16 mouse cellular contexts compared by ENCODE assay signal in the genomic region with DNA sequence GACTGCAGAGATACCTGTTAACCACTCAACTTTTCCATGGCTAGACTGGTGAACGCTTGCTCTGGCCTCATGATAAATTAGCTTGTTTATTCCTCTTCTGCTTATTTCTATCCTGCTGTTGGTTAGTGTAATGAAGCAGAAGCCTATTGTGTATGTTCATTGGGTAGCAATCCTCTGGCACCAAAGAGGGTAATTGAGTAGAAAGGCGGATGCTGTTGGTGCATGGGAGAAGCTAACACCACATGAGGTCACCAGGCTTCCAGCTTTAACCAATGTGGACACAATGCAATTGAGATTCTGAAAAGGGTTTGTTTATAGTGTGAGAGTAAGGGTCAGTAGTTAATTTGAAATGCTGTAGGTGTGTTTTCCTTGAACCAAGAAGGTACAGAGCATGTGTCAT. TPM values are rescaled to one million over a fixed set of nuclear protein-coding genes. Genes with fewer than 3 reads are reported as not detected.
DNase-seq lines count a peak whose midpoint lies in the region; ATAC-seq lines count a peak whose summit lies in the region.
"Had no signal": no experiment of that assay in that cellular context is flagged by ENCODE, and none has a peak within 500 bp of the region (broad histone marks: within the 10 kb centered on the region; RNA-seq: fewer than 3 reads in every experiment).

No protein-coding gene starts in this region.

- H3K27me3 ChIP-seq in midbrain, embryonic 12.5 days: no peaks in the 10 kb centered on the region
- H3K27me3 ChIP-seq in midbrain, embryonic 10.5 days (ENCODE audit: low read depth, poor library complexity, severe bottlenecking): no peaks in the 10 kb centered on the region
- H3K27me3 ChIP-seq in embryonic facial prominence, embryonic 10.5 days (replicated peaks; ENCODE audit: low read depth, poor library complexity, severe bottlenecking): peaks cover 3% of the 10 kb centered on the region; the same call in 1 of the 2 replicates
- H3K27me3 ChIP-seq in hindbrain, embryonic 12.5 days: no peaks in the 10 kb centered on the region
- H3K27me3 ChIP-seq: CH12.LX had no signal

- H3K9ac ChIP-seq in midbrain, embryonic 12.5 days (replicated peaks): no peak overlapping the region
- H3K9ac ChIP-seq in hindbrain, embryonic 12.5 days: no peak overlapping the region

- 38% methylated on average over 2 of the region's 2 CpGs for WGBS in midbrain, embryonic 12.5 days
- 31% methylated on average over 2 of the region's 2 CpGs for whole genome bisulfite sequencing in midbrain, embryonic 10.5 days
- 50% methylated on average over 2 of the region's 2 CpGs for WGBS in embryonic facial prominence, embryonic 10.5 days
- 33% methylated on average over 2 of the region's 2 CpGs for WGBS in hindbrain, embryonic 12.5 days

- no peaks in the 10 kb centered on the region for H3K36me3 ChIP-seq in midbrain, embryonic 12.5 days
- H3K36me3 ChIP-seq in midbrain, embryonic 10.5 days: peaks cover 12% of the 10 kb centered on the region
- H3K36me3 ChIP-seq in embryonic facial prominence, embryonic 10.5 days (replicated peaks): no peaks in the 10 kb centered on the region
- H3K36me3 ChIP-seq in hindbrain, embryonic 12.5 days: no peaks in the 10 kb centered on the region
- H3K36me3 ChIP-seq: heart, embryonic 10.5 days had no signal

- ATAC-seq in midbrain, embryonic 12.5 days (ENCODE audit: low FRiP score, low read depth): peak; percentile 82
- peak; percentile 91 for ATAC-seq in hindbrain, embryonic 12.5 days (ENCODE audit: low FRiP score)

- no peak for DNase-seq in midbrain, embryonic 10.5 days (ENCODE audit: low spot score)
- peak; percentile 12 for DNase-seq in embryonic facial prominence, embryonic 10.5 days (ENCODE audit: low spot score)
- DNase-seq in retina, postnatal 1 day: peak; percentile 95
- DNase-seq in ovary, postnatal 10 days (ENCODE audit: low spot score): no peak
- DNase-seq in kidney, adult 9 months: no peak
- DNase-seq: adrenal gland, postnatal 10 days; cerebellum, adult 11 months; liver; lung, postnatal 10 days; right cerebral cortex, postnatal 14 days had no signal

- no peak overlapping the region for H3K4me2 ChIP-seq in midbrain, embryonic 12.5 days (replicated peaks)
- H3K4me2 ChIP-seq in hindbrain, embryonic 12.5 days (replicated peaks): no peak overlapping the region

- H3K4me3 ChIP-seq in midbrain, embryonic 12.5 days: no peak overlapping the region
- no peak overlapping the region for H3K4me3 ChIP-seq in midbrain, embryonic 10.5 days
- H3K4me3 ChIP-seq in embryonic facial prominence, embryonic 10.5 days: no peak overlapping the region
- no peak overlapping the region for H3K4me3 ChIP-seq in hindbrain, embryonic 12.5 days
- H3K4me3 ChIP-seq: heart, embryonic 10.5 days; left cerebral cortex, adult 2 months had no signal

- peaks cover 9% of the 10 kb centered on the region; the same call in 1 of the 2 replicates for H3K4me1 ChIP-seq in midbrain, embryonic 12.5 days
- H3K4me1 ChIP-seq in midbrain, embryonic 10.5 days: peaks cover 21% of the 10 kb centered on the region
- peaks cover 15% of the 10 kb centered on the region for H3K4me1 ChIP-seq in embryonic facial prominence, embryonic 10.5 days
- H3K4me1 ChIP-seq in hindbrain, embryonic 12.5 days: peaks cover 7% of the 10 kb centered on the region
- H3K4me1 ChIP-seq: heart, embryonic 10.5 days had no signal

- no peaks in the 10 kb centered on the region for H3K9me3 ChIP-seq in midbrain, embryonic 12.5 days
- H3K9me3 ChIP-seq in midbrain, embryonic 10.5 days (replicated peaks): no peaks in the 10 kb centered on the region
- no peaks in the 10 kb centered on the region for H3K9me3 ChIP-seq in embryonic facial prominence, embryonic 10.5 days
- no peaks in the 10 kb centered on the region for H3K9me3 ChIP-seq in hindbrain, embryonic 12.5 days (replicated peaks)
- H3K9me3 ChIP-seq: heart, embryonic 10.5 days had no signal

- H3K27ac ChIP-seq in midbrain, embryonic 12.5 days (replicated peaks): no peak overlapping the region
- no peak overlapping the region for H3K27ac ChIP-seq in midbrain, embryonic 10.5 days (replicated peaks)
- no peak overlapping the region for H3K27ac ChIP-seq in embryonic facial prominence, embryonic 10.5 days (replicated peaks)
- H3K27ac ChIP-seq in hindbrain, embryonic 12.5 days: no peak overlapping the region
- H3K27ac ChIP-seq: heart, embryonic 10.5 days; kidney, postnatal 0 days; left cerebral cortex, adult 2 months had no signal

RNA-seq across cellular contexts. Expression of gene Wls, which starts 12.5 kb away (rescaled TPM):
- 168 and 179 TPM in 2 replicates for polyA plus RNA-seq in midbrain, embryonic 12.5 days (2016; fragmentation: Nextera tagmentation; extraction: Ambion mirVana)
- 192 and 199 TPM in 2 replicates for polyA plus RNA-seq in midbrain, embryonic 10.5 days (2016; fragmentation: Nextera tagmentation; extraction: Ambion mirVana)
- polyA plus RNA-seq in embryonic facial prominence, embryonic 10.5 days (2016; fragmentation: Nextera tagmentation; extraction: Ambion mirVana): 118 and 122 TPM in 2 replicates
- 156 and 162 TPM in 2 replicates for polyA plus RNA-seq in hindbrain, embryonic 12.5 days (2016; fragmentation: Nextera tagmentation; extraction: Ambion mirVana)

Comparison
In these comparisons a context has a peak if more than half of its experiments do, and no peak if none do; other contexts are left out.
1. DNase-seq: peak in embryonic facial prominence, embryonic 10.5 days (single experiment) and retina, postnatal 1 day (single experiment); none in midbrain, embryonic 10.5 days (single experiment), ovary, postnatal 10 days (single experiment) and kidney, adult 9 months (single experiment).